Mouse (Mus musculus) limb, embryonic 11.5 days (tissue): ENCODE results near the gene Mettl26. TPM values are rescaled to one million over a fixed set of nuclear protein-coding genes. Genes with fewer than 3 reads are reported as not detected.

Experiments used
- ATAC-seq: fragments of 200-750 bp; cut with Nextera tagmentation; 2 replicates; pipeline ENCODE4 v1.8.0; 2017; ENCODE audit warnings: low read depth; ENCODE audit not compliant: insufficient number of reproducible peaks, low FRiP score, low TSS enrichment
- DNase-seq: peaks from one replicate; pipeline ENCODE4 v3.0.0-alpha.2; 2015; ENCODE audit warnings: low spot score
- H3K27ac ChIP-seq: fragments of 300-500 bp; sonication (generic); replicated peaks from 2 replicates; pipeline ENCODE4 v1.5.1; 2014; ENCODE audit warnings: low read depth, mild to moderate bottlenecking, low read length
- H3K27me3 ChIP-seq: fragments of 300-500 bp; sonication (generic); 2 replicates; pipeline ENCODE4 v1.6.1; 2014; ENCODE audit warnings: mild to moderate bottlenecking, low read length, mixed read lengths; ENCODE audit not compliant: control insufficient read depth, insufficient read depth
- H3K36me3 ChIP-seq: fragments of 300-500 bp; sonication (generic); 2 replicates; pipeline ENCODE4 v1.6.1; 2014; ENCODE audit warnings: mild to moderate bottlenecking, low read length, moderate library complexity, mixed read lengths; ENCODE audit not compliant: control insufficient read depth, insufficient read depth
- H3K4me1 ChIP-seq: fragments of 300-500 bp; sonication (generic); 2 replicates; pipeline ENCODE4 v1.6.1; 2014; ENCODE audit warnings: low read length, mixed read lengths; ENCODE audit not compliant: control insufficient read depth, insufficient read depth
- H3K4me2 ChIP-seq: fragments of 300-500 bp; sonication (generic); 2 replicates; pipeline ENCODE4 v1.6.1; 2014; ENCODE audit warnings: low read depth, mild to moderate bottlenecking, moderate library complexity; ENCODE audit not compliant: severe bottlenecking
- H3K4me3 ChIP-seq: fragments of 300-500 bp; sonication (generic); 2 replicates; pipeline ENCODE4 v1.5.1; 2014; ENCODE audit warnings: low read depth, low read length
- H3K9ac ChIP-seq: fragments of 300-500 bp; sonication (generic); 2 replicates; pipeline ENCODE4 v1.6.1; 2014; ENCODE audit warnings: mild to moderate bottlenecking, low read length
- H3K9me3 ChIP-seq: fragments of 300-500 bp; sonication (generic); 2 replicates; pipeline ENCODE4 v1.6.1; 2016; ENCODE audit warnings: low read length; ENCODE audit not compliant: control insufficient read depth
- WGBS: fragments of 180-500 bp; shearing (Covaris S2); extraction: QIAGEN DNeasy Blood & Tissue Kit; methylation state at CpG from one replicate; pipeline ENCODE4 v1.1.7; 2014; 5-methylcytosine and 5-hydroxymethylcytosine counted together
- polyA plus RNA-seq: library from polyadenylated mRNA; unstranded; fragments of >200 nt; fragmentation: Nextera tagmentation; extraction: Ambion mirVana; gene quantifications from 2 replicates; pipeline ENCODE4 v1.2.1, GENCODE M21; 2014

Mettl26 gene
- polyA plus RNA-seq, 1 experiment from 2014 or later: 60.9 TPM

- DNase-seq (no peak), ATAC-seq (no peak)
- H3K27me3 ChIP-seq: no peaks in the 10 kb centered on the region
- H3K9me3 ChIP-seq: no peaks in the 10 kb centered on the region
- H3K4me1 ChIP-seq: peaks cover 5% of the 10 kb centered on the region
- no peak overlapping the region for H3K27ac ChIP-seq
- no peak overlapping the region for H3K4me3 ChIP-seq
- no peaks in the 10 kb centered on the region for H3K36me3 ChIP-seq
- WGBS: 85% methylated on average over 1 of the region's 1 CpGs
- no peak overlapping the region for H3K9ac ChIP-seq
- H3K4me2 ChIP-seq: no peak overlapping the region
These were observed 39.0 kb downstream of the Mettl26 start for GRCm38 (mm10) chr17:25913877-25914275.

- no peaks in the 10 kb centered on the region for H3K36me3 ChIP-seq
- peaks cover 5% of the 10 kb centered on the region for H3K4me1 ChIP-seq
- no peak overlapping the region for H3K27ac ChIP-seq
- no peaks in the 10 kb centered on the region for H3K9me3 ChIP-seq
- no peak overlapping the region for H3K4me2 ChIP-seq
- 88% methylated on average over 4 of the region's 4 CpGs for WGBS
- H3K4me3 ChIP-seq: no peak overlapping the region
- no peak for ATAC-seq
- no peak for DNase-seq
- no peak overlapping the region for H3K9ac ChIP-seq
- no peaks in the 10 kb centered on the region for H3K27me3 ChIP-seq
These were observed 39.4 kb downstream of the Mettl26 start for GRCm38 (mm10) chr17:25914295-25914694.

GRCm38 (mm10) chr17:25916931-25917647 is 42.2 kb downstream of the Mettl26 start:
- ATAC-seq (no peak), DNase-seq (no peak)
- no peak overlapping the region for H3K27ac ChIP-seq
- H3K4me3 ChIP-seq: no peak overlapping the region
- H3K27me3 ChIP-seq: no peaks in the 10 kb centered on the region
- no peaks in the 10 kb centered on the region for H3K9me3 ChIP-seq
- 85% methylated on average over 8 of the region's 8 CpGs for WGBS
- H3K4me1 ChIP-seq: peaks cover 5% of the 10 kb centered on the region
- H3K36me3 ChIP-seq: no peaks in the 10 kb centered on the region
- H3K4me2 ChIP-seq: no peak overlapping the region
- H3K9ac ChIP-seq: no peak overlapping the region

GRCm38 (mm10) chr17:25918037-25918750 is 43.3 kb downstream of the Mettl26 start:
- peak overlapping the region; percentile 95 for H3K4me2 ChIP-seq
- peaks cover 5% of the 10 kb centered on the region for H3K4me1 ChIP-seq
- no peak for DNase-seq
- peak overlapping the region; percentile 78; the same call in 1 of the 2 replicates for H3K9ac ChIP-seq
- H3K9me3 ChIP-seq: no peaks in the 10 kb centered on the region
- WGBS: 84% methylated on average over 9 of the region's 9 CpGs
- ATAC-seq: no peak
- no peaks in the 10 kb centered on the region for H3K36me3 ChIP-seq
- H3K27me3 ChIP-seq: no peaks in the 10 kb centered on the region
- H3K27ac ChIP-seq: no peak overlapping the region
- peak overlapping the region; percentile 94 for H3K4me3 ChIP-seq

GRCm38 (mm10) chr17:25919144-25919785 is 44.4 kb downstream of the Mettl26 start, which contains the start of gene Rab40c:
Gene Rab40c, minus strand, starts transcription at chr17:25919727.
- DNase-seq (peak; percentile 50), ATAC-seq (peak; percentile 1; the same call in 1 of the 2 replicates)

GRCm38 (mm10) chr17:25919786-25920642 is 45.1 kb downstream of the Mettl26 start:
- under 1% methylated on average over 40 of the region's 40 CpGs for WGBS
- peak; percentile 99 for ATAC-seq
- H3K27me3 ChIP-seq: no peaks in the 10 kb centered on the region

More at GRCm38 (mm10) chr17:25919144-25919785, 44.4 kb downstream of the Mettl26 start, which contains the start of gene Rab40c:
- Histone ChIP-seq H3K9ac (peak within 1 kb of the TSS; percentile 78), H3K9me3 (no peaks in the 10 kb centered on the region), H3K4me1 (peaks cover 5% of the 10 kb centered on the region), H3K27me3 (no peaks in the 10 kb centered on the region), H3K4me3 (peak within 1 kb of the TSS; percentile 94), H3K36me3 (no peaks in the 10 kb centered on the region), H3K4me2 (peak within 1 kb of the TSS; percentile 95), H3K27ac (peak within 1 kb of the TSS; percentile 74; the same call in 1 of the 2 replicates)
- under 1% methylated on average over 56 of the region's 78 CpGs for WGBS

GRCm38 (mm10) chr17:25922120-25922519 is 47.2 kb downstream of the Mettl26 start:
- H3K36me3 ChIP-seq: 0 out of 2 replicates have a peak, but pooled peaks cover 3% of the 10 kb centered on the region
- H3K4me2 ChIP-seq: no peak overlapping the region
- peaks cover 5% of the 10 kb centered on the region for H3K4me1 ChIP-seq
- H3K27ac ChIP-seq: no peak overlapping the region
- no peaks in the 10 kb centered on the region for H3K9me3 ChIP-seq
- H3K9ac ChIP-seq: no peak overlapping the region
- DNase-seq: no peak
- H3K4me3 ChIP-seq: no peak overlapping the region
- ATAC-seq: no peak
- no peaks in the 10 kb centered on the region for H3K27me3 ChIP-seq
- WGBS: 80% methylated on average over 5 of the region's 5 CpGs

More at GRCm38 (mm10) chr17:25919786-25920642, 45.1 kb downstream of the Mettl26 start:
- no peaks in the 10 kb centered on the region for H3K36me3 ChIP-seq
- H3K4me3 ChIP-seq: peak overlapping the region; percentile 94
- peak overlapping the region; percentile 74; the same call in 1 of the 2 replicates for H3K27ac ChIP-seq
- peak overlapping the region; percentile 78 for H3K9ac ChIP-seq
- H3K9me3 ChIP-seq: no peaks in the 10 kb centered on the region
- DNase-seq: peak; percentile 99
- H3K4me2 ChIP-seq: peak overlapping the region; percentile 95
- H3K4me1 ChIP-seq: peaks cover 5% of the 10 kb centered on the region
